Mouse (Mus musculus): ENCODE measurements around the gene Ugt1a1.
"Not testable (repeated sequence)": the region's sequence is repeated elsewhere in the genome, so short reads cannot be mapped to it uniquely, and the experiment has no call there.

Gene Ugt1a1

GRCm38 (mm10) chr1:88218591-88218990 is 6.8 kb downstream of the Ugt1a1 start:
- DNase-seq (ENCODE audit: low spot score): no peak

- no peak for DNase-seq (ENCODE audit: low spot score)
These were observed 7.3 kb downstream of the Ugt1a1 start for GRCm38 (mm10) chr1:88219054-88219453.

- no peak for DNase-seq (ENCODE audit: low spot score)
These were observed 8.6 kb downstream of the Ugt1a1 start for GRCm38 (mm10) chr1:88220336-88220735.

- no peak for DNase-seq (ENCODE audit: low spot score)
These were observed 10.5 kb downstream of the Ugt1a1 start for GRCm38 (mm10) chr1:88222216-88222615.

GRCm38 (mm10) chr1:88223011-88223515 is 11.3 kb downstream of the Ugt1a1 start:
- DNase-seq (ENCODE audit: low spot score): not testable (repeated sequence)

- DNase-seq (ENCODE audit: low spot score): no peak
These were observed 11.8 kb downstream of the Ugt1a1 start for GRCm38 (mm10) chr1:88223591-88223990.

GRCm38 (mm10) chr1:88224029-88224776 is 12.4 kb downstream of the Ugt1a1 start:
- no peak for DNase-seq (ENCODE audit: low spot score)

- DNase-seq (ENCODE audit: low spot score): not testable (repeated sequence)
These were observed 13.5 kb downstream of the Ugt1a1 start for GRCm38 (mm10) chr1:88225301-88225700.

- DNase-seq (ENCODE audit: low spot score): no peak
These were observed 14.0 kb downstream of the Ugt1a1 start for GRCm38 (mm10) chr1:88225741-88226140.

- no peak for DNase-seq (ENCODE audit: low spot score)
These were observed 15.1 kb downstream of the Ugt1a1 start, which contains the start of gene Mroh2a for GRCm38 (mm10) chr1:88226670-88227379. Gene Mroh2a (plus strand): TSS chr1:88226986.

- no peak for DNase-seq (ENCODE audit: low spot score)
These were observed 15.7 kb downstream of the Ugt1a1 start for GRCm38 (mm10) chr1:88227482-88227881.

GRCm38 (mm10) chr1:88228121-88228520 is 16.4 kb downstream of the Ugt1a1 start:
- no peak for DNase-seq (ENCODE audit: low spot score)

GRCm38 (mm10) chr1:88229566-88229965 is 17.8 kb downstream of the Ugt1a1 start:
- no peak for DNase-seq (ENCODE audit: low spot score)

- no peak for DNase-seq (ENCODE audit: low spot score)
These were observed 18.2 kb downstream of the Ugt1a1 start for GRCm38 (mm10) chr1:88229986-88230385.

GRCm38 (mm10) chr1:88230421-88230820 is 18.7 kb downstream of the Ugt1a1 start:
- no peak for DNase-seq (ENCODE audit: low spot score)

GRCm38 (mm10) chr1:88230981-88231802 is 19.4 kb downstream of the Ugt1a1 start:
- no peak for DNase-seq (ENCODE audit: low spot score)

GRCm38 (mm10) chr1:88231803-88232499 is 20.2 kb downstream of the Ugt1a1 start:
- no peak for DNase-seq (ENCODE audit: low spot score)

- no peak for DNase-seq (ENCODE audit: low spot score)
These were observed 21.1 kb downstream of the Ugt1a1 start for GRCm38 (mm10) chr1:88232664-88233380.

GRCm38 (mm10) chr1:88233421-88234247 is 21.9 kb downstream of the Ugt1a1 start:
- no peak for DNase-seq (ENCODE audit: low spot score)

GRCm38 (mm10) chr1:88234248-88234610 is 22.5 kb downstream of the Ugt1a1 start:
- DNase-seq (ENCODE audit: low spot score): no peak

All from left cerebral cortex, adult 11 months (tissue).